Mouse (Mus musculus): ENCODE results near the gene Pcgf2.
"Not testable (repeated sequence)": the region's sequence is repeated elsewhere in the genome, so short reads cannot be mapped to it uniquely, and the experiment has no call there.

Gene Pcgf2

DNA sequence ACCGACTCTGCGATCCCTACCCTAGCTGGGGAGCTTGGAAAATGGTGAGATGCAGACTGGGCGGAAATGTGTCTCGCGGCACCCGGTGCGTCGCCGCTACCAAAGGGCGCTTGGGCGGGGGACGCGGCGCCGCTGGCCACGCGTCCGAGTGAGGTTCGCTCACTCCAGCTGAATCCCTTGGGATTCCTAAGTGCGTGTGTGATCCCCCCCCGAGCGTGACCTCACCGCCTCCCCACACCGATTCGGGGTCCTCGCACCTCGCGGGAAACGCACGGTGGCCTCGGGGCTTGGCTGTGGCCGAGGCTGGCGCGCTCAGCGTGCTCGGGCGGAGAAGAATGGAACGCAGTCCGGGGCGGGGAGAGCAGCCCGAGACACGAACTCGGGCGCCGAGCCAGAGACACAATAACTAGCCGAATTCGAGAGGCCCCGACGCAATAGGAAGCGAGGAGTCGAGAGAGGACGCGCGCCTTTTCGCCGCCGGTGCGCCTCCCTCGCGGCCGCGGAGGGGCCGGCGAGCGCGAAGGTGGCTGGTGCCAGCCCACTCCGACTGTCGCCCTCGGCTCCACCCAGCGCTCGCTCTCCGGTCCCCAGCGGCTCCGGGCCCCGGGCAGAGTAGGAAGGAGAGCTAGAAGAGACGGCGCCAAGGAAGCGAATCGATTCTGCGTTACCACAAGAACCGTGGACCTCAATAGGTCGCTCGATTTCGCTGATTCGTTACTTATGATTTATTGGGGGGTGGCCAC is at the start of gene Pcgf2:
Pcgf2 (minus strand) TSS at position 495 of the 743 bp plus-strand sequence.
- peak; percentile 88 to 94 for DNase-seq

DNA sequence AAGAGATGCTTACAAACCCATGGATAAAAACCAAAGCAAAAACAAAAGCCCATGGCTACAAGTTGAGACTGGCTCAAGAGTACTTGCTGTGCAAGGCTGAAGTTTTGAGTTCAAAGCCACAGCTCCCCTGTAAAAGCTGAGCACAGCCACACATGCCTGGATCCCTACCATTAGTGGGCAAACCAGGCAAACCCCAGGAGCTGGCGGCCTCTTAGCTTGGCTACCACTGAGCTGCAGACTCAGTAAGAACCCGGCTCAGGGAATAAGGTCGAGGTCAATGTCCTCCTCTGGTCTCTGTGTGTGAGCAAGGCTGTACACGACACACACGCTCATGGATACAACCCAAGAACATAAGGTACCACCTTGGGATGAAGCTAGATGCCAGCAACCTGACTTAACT is 48.2 kb upstream of the Pcgf2 start:
- no peak for DNase-seq

DNA sequence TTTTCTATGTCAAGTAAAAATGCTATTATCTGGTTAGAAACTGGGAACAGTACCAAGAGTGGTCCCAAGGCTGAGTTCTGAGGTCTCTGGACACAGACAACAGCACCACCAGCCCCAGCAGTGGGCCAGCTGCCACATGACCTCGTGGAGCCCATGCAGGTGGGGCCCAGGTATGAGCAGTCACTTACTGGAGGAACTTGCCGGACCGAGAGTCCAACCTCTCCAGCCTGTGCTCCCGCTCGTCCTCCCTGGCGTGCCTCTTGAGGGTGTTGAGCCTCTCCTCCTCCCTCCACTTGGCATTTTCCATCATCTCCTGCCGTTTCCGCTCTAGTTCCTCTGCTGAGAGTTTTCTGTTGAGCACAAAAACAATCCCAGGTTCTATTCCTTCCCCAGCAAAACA is 47.5 kb upstream of the Pcgf2 start:
- DNase-seq = peak in 1 of 2 experiments; percentile 34

DNA sequence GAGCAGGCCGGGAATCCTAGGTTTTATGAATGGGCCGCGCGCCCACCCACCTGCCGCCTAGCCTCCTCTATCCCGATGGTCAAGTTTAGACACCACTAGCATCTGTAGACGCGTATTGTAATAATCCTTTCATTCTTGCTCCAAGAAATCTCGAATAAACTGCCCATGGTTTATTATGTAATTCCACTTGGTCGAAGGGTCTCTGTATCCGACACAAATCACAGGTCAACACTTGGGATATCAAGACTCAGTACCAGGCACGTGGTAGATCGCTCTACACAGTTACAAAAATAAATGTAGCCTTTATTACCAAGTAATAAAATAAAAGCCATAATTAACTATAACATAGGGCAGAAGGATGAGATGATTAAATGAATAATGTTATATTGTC is 45.0 kb upstream of the Pcgf2 start:
- DNase-seq = no peak

DNA sequence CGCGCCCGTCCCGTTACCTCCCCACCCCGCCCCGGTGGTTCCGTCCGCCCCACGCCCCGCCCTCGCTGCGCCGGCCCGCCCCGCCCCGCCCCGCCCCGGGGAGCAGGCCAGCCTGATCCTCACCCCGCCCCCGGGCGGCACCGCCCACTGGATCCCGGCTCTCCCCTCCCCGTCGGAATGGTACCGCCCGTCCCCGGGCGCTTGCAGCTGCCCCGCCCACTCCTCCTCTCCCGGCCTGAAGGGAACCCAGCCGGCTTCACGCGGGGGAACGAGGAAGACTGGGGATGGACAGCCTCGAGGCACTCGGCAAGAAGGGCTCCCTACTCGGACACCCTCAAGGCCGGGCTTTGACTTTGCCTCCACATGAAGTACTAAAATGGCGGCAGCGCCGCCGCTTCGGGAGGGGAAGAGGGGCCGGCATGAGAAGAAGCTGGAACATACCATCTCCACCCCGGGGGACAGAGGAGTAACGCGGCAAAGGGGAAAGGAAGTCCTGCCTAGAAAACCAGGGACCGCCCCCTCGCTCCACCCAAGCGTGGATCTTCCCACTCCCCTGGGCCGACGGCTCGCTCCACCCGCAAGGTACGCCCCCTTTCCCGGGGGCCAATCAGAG is 44.5 kb upstream of the Pcgf2 start:
- peak; percentile 98 to 99 for DNase-seq

DNA sequence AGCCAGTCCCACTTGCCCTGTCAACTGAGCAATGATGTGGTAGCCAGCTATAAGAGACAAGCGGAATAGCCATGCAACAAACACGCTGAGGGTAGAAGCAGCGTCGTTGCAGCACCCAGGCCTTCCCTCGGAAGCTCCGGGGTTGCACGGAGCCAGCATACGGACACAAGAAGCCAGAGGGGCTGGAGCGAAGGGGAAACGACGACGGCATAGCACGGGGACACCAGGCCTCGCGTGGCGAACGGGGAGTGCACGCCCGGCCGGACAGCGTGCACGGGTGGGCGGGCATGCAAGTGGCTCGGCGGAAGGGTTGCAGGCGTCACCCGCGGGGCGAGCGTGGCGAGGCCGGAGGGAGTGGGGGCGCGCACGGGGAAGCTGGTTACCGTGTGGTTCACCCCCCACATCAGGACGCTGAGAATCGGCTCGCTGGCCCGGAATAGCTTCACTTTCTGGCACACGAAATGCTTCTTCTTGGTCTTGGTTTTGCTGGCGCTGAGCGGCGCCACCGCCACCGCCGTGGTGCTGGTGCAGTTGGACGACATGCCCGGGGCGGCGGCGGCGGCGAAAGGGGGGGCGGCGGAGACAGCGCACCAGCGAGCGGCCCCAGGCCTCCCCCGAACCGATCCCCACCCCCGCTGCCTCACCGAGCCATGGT is 43.9 kb upstream of the Pcgf2 start, which contains the start of gene Pip4k2b:
Pip4k2b (minus strand) TSS at position 642 of the 655 bp plus-strand sequence.
- peak; percentile 73 to 76 for DNase-seq

DNA sequence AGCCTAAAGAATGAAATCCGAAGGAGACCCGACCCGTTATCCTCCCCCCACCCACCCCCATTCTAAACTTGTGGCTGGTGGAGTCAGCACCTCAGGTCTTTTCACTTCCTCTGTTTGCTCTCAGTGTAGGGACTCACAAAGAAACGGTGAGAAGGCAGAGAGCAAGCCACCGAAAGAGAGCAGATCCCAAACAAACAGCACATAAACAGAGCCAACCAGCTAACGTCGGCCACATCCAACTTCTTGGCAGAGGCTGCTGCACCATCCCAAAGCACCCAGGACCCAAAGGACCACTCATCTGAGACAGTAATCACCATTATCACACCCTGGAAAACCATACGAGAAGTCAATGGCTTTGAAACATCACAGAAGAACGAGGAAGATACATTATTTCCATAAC is 43.1 kb upstream of the Pcgf2 start:
- no peak for DNase-seq

DNA sequence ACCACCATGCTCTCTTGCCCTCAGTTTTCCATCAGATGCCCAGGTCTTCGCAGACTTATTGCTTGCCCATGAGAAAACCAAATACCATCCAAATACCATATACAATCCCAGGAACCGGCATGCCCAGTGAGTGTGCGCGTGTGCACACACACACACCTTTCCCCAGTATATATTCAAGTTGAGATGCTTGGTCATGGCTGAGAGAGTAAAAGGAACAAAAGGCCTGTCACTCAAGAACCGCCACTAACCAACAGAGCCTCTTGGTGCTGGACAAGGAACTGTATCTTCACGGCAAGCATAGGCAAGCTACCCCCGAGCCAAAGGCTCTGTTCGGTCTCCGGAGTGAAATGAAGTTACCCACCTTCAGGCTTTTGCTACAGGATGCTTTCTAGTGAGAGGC is 42.3 kb upstream of the Pcgf2 start:
- DNase-seq = no peak

DNA sequence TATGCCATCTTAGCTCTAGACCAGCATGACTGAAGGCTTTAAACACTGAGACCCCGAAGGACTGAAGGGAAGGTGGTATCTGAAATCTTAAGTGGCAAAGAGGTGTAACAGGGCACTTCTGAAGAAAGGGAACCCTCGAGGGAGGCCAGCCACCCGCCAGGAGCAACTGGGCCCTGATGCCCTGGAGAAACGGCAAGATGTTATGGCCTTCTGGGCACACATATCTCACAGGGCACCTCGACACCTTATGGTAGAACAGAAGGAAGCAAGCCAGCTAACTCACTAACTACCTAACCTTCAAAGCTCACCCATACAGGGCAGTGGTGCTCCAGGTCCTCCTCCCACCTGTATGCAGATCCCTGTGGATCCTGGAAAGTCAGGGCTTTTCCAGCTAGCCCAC is 41.9 kb upstream of the Pcgf2 start:
- DNase-seq = no peak

DNA sequence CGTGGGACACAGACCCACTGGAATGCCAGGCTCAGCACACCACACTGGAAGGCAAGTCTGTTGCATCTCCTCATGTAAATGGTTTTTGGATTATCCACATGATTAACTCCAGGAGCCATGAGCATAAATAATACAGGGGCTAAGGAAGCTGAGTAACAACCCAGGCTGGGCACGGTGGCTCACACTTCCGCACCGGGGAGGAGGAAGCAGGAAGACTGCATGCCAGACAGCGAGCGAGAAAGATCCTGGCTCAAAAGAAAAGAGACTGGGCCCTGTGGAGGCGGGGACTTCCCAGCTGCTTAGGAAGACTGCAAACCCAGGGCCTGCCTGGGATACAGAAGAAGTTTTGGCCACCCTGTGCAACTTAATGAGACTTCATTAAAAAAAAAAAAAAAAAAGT is 39.9 kb upstream of the Pcgf2 start:
- peak; percentile 52 to 65 for DNase-seq

DNA sequence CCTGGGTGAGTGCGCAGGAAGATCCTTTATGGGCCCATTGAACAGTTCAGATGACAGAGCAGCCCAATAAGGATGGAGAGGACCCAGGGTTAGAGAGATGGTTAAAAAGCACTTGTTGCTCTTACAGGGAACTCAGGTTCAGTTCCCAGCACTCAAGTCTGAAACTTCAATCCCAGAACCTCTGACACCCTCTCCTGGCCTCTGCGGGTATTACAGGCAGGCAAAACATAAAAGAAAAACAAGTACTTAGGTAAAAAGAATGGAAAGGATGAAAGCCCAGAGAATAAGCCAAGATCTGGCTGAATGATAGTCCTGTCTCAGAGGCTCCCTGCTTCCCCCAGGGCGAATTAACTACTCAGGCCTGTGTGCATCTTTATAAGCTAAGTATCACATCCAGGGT is 38.9 kb upstream of the Pcgf2 start:
- DNase-seq = no peak

DNA sequence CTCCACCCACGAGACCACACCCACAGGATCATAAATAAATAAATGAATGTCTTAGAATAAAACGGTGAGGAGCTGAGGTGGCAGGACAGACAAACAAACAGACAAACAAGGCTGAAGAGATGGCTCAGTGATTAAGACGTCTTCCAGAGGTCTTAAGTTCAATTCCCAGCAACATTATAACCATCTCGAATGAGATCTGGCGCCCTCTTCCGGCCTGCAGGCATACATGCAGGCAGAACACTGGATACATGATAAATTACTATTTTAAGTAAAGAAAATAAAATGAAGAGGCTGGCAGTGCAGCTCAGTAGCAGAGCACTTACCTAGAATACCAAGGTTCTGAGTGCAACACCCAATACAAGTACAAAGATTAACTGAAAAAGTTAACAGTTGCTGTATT is 38.4 kb upstream of the Pcgf2 start:
- DNase-seq = no peak

DNA sequence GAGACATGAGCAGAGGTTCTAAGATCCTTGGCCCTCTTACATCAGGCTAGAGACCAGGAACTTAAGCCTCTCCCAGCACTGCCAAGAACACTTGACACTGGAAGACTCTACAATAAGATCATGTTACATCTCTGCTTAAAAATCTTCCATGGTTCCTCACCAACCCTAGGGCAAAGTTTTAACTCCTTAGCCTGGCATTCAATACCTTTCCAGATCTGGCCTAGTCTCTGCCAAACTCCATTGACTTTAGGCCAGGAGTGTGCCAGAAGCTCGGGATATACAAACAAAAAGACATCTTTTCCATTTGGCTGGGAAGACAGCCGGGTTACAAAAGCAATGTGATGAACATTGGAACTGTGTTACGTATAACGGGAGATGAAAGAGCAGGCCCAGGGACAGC is 37.3 kb upstream of the Pcgf2 start:
- DNase-seq = no peak

DNA sequence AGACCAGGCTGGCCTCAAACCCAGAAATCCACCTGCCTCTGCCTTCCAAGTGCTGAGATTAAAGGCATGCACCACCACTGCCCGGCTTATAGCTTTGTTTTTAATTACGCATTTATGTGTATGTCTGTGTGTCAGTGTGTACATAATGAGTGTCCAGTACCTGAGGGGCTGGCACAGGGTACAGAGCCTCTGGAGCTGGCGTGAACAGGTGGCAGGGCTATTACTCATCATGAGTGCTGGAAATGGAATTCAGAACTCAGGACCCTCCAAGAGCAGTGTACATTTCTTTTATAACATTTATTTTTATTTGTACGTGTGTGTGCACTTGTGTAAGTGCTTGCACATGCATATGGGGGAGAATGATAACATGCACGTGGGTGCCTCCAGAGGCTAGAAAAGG is 36.3 kb upstream of the Pcgf2 start:
- DNase-seq = no peak

DNA sequence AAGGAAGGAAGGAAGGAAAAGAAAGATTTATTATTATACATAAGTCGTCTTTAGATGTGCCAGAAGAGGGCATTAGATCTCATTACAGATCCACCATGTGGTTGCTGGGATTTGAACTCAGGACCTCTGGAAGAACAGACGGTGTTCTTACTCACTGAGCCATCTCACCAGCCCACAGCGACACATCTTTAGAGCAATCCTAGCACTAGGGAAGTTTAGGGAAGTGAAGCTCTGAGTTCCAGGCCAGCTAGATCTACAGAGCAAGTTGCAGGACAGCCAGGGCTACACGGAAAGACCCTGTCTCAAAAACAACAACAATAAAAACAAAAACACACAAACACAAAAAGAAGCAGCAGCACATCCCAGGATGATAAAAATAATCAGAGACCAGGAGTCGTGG is 34.5 kb upstream of the Pcgf2 start:
- not testable (repeated sequence) for DNase-seq

DNA sequence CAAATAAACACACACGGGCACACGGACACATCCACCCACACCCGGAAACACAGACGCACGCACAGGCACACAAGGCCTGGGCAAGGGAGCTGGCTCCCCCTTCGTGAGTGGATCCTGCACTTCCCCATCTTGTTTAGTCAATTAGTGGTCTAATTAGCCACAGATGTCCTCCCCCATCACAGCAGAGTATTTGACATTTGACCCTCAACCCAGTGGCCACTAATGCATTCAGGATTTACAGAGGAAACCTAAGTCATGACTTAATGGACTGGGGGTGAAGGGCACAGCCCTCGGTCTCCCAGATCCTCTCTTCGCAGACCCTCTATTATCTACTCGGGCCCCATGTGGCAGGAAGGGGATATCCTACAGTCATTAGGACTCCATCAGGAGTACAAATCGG is 33.4 kb upstream of the Pcgf2 start:
- no peak for DNase-seq

DNA sequence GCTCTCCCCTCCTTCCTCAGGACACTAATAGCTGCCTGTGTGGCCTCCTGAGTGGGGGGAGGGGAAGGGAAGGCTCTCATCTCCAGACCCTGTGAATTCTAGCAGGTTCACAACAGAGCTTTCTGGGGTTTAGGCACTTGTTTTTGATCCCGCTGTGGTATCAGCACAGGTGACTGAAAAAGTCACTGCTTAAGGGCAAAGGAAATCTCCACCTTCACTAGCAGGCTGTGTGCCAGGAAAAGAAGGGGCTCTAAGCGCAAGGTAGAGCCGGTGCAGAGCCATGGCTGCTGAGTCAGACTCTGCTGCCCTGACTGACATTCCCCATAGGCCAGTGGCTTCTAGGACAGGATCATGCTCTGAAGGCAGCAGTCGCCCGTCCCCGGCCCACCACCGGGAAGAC is 28.4 kb upstream of the Pcgf2 start:
- no peak for DNase-seq

DNA sequence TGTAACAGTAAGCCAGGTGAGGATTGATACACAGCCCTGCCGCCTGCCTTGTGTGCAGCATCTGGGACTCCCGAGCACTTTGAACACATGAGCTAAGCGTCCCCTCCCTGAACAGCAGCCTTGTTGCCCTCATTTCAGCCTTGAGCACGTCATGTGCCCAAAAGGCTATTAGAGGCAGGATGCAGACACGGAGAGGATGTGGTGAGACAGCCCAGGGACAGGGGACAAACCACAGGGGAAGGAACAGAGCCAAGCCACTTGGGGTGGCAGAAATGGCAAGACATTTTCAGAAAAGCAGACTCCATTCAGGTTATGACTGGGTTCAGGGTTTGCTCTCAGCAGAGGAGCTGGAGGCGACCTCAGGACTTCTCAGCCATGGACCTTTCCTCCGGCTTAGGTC is 28.0 kb upstream of the Pcgf2 start:
- no peak for DNase-seq

DNA sequence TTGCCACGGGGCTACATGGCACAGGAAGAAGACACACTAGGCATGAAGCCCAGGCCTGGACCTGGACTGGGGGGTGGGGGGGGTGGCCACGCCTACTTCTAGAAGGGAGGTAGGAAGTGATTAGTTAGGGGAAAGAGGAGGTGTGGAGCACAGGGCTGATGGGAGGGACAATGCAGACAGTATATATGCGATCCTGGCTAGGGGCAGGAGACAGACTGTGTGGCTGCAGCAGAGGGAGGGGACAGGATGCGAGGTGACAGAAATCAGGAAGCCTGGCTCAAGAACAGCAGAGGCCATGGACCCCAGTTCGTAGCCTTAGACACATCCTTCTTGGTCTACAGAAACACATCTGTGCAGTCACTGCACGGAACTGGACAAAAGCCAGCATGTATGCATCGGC is 23.4 kb upstream of the Pcgf2 start:
- DNase-seq = no peak

DNA sequence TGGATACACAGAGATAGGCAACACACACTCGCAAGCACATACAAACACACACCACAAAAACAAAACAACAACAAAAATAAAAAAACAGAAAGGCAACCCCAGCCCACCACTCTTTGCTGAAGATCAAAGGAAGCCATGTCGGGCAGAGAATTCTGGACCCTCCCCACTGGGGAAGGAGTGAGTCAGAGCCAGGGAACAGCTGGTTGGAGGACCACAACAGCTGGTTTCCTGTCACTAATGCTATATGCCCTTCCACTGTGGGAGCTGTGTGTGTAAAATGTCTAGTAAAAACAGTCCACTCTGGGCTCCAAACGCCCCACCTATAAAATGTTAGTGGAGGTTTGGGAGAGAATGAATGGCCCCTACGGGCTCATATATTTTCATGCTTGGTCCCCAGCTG is 21.0 kb upstream of the Pcgf2 start:
- no peak for DNase-seq

DNA sequence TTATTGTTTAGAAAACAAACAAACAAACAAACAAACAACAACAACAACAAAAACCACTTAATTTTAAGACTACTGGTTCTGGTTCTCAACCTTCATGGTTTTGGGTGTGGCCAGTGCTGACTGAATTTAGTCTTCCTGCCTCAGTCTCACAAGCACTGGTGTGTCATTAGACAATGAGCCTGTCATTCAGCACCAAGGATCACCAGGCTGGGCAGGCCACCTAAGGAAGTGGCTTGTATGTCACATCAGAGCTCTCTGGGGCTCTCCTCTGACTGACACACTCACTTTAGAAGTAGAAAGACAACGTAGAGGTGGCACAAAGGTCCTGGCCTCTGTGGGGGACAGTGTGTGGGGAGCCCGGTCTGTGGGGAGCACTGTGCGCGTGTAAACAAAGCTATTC is 18.7 kb upstream of the Pcgf2 start:
- no peak for DNase-seq

DNA sequence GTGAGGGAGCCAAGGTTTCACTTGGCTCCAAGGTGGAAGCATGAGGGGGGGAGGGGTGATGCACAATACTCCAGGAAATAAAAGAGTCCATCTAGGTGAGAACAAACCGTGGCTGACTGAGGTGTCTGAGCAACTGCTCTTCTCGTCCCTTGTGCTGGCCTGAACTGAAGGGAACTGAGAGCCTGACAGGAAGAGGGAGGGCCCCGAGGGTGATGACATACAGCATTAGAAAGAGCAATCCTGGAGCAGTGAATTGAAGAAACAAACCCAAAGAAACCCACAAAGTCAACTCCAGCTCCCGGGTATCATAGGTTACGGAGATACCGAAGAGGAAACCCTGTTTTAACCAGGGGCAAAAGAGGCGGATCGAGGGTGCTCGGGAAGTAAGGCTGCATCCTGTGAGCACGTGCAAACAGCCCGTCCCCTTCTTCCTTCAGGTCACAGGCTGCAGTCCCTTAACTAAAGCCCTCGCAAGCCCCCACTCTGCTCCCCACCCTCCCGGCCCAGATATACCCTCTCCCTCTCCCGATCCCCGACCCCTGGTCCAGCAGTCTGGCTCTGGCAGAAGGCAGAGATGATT is 18.1 kb upstream of the Pcgf2 start:
- no peak for DNase-seq

DNA sequence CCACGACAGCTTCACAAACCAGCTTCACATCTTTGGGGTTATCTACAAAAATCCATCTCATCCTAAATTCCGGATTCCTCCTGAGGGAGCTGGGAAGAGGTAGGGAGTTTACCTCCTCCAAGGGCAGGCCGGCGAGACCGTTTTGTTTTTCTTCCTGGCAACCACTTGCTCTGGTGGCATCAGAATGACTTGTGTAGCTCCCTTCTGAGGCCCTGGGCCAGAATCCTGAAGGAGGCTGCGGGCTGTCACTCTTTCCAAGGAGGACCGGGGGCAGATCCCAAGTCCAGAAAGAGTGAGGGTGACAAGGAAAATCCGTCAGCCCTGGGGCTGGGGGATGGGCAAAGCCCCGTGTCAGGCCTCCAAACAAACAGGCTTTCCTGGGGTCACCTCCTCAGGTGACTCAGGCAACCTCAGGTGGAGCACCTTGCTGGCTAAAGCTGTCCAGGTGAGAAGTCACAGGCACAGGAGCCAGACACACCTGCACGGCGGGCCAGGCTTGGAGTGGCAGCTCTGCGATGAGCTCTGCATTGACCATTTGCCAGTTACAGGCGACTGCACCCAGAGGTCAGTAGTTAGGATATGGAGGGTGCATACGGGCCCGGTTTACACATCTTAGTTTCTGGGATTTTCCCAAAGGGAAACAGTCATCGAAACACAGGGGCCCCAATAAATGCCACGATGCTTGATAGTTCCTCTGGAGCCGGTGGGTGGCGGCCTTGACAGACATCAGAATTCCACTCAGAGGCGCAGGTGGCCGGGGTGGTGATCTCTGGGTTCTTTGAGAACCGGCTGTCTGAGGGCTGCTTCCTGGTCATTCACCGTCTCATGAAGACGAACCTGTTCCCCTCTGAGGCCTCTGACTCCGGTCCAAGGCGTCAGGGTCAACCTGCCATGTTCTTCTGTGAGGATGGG is 17.3 kb upstream of the Pcgf2 start:
- no peak for DNase-seq

All from lung, postnatal 4 days (tissue).